Mouse (Mus musculus) MEL (cell line): ENCODE measurements around the gene Ciao2a.

Experiments used
- CTCF ChIP-seq, 3 experiments: IDR thresholded peaks in 2 of 3; conservative IDR thresholded peaks in 1 of 3; 2 replicates each; pipeline ENCODE4 v1.5.1; 2011 to 2012; ENCODE audit warnings: low read length in 3 of 3, low read depth in 2 of 3, mild to moderate bottlenecking in 2 of 3, improper control_type of control experiment in 1 of 3, inconsistent platforms in 1 of 3, mixed read lengths in 1 of 3, moderate library complexity in 1 of 3; ENCODE audit not compliant: control insufficient read depth in 1 of 3, insufficient read depth in 1 of 3, poor library complexity in 1 of 3, severe bottlenecking in 1 of 3
- ETS1 ChIP-seq: IDR thresholded peaks from 2 replicates; pipeline ENCODE4 v1.6.1; 2012; ENCODE audit warnings: low read depth, mild to moderate bottlenecking, inconsistent platforms, low read length, improper control_type of control experiment, moderate library complexity
- GATA1 ChIP-seq: IDR thresholded peaks from 2 replicates; pipeline ENCODE4 v1.6.1; 2011; ENCODE audit warnings: low read depth, low read length, improper control_type of control experiment
- POLR2A ChIP-seq, 2 experiments: IDR thresholded peaks; 2 replicates each; pipeline ENCODE4 v1.6.1; 2011 to 2012; ENCODE audit warnings: low read length in 2 of 2, mild to moderate bottlenecking in 2 of 2, control low read depth in 1 of 2, improper control_type of control experiment in 1 of 2, low read depth in 1 of 2, moderate library complexity in 1 of 2; ENCODE audit not compliant: control insufficient read depth in 1 of 2, insufficient read depth in 1 of 2, poor library complexity in 1 of 2
- POLR2AphosphoS2 ChIP-seq: IDR thresholded peaks from 2 replicates; pipeline ENCODE4 v1.6.1; 2011; ENCODE audit warnings: low read length, improper control_type of control experiment

- no peak for TF ChIP-seq POLR2AphosphoS2
- TF ChIP-seq GATA1: no peak
- TF ChIP-seq POLR2A (IDR thresholded peaks at IDR 0.05; ENCODE audit: control insufficient read depth in 1 of 2, insufficient read depth in 1 of 2, low read depth in 1 of 2, low read length in 2 of 2, poor library complexity in 1 of 2): no peak
- TF ChIP-seq CTCF (IDR thresholded peaks at IDR 0.05 in 2 of 3, conservative IDR thresholded peaks at IDR 0.05 in 1 of 3; ENCODE audit: control insufficient read depth in 1 of 3, insufficient read depth in 1 of 3, low read depth in 2 of 3, low read length in 3 of 3, poor library complexity in 1 of 3, severe bottlenecking in 1 of 3): no peak
- TF ChIP-seq ETS1: no peak
These were observed 16.8 kb upstream of the Ciao2a start for GRCm38 (mm10) chr9:66109574-66109973.
